Mouse (Mus musculus) heart, postnatal 25 days (tissue): ENCODE results near the gene Ptpn5. TPM values are rescaled to one million over a fixed set of nuclear protein-coding genes. Genes with fewer than 3 reads are reported as not detected.

ENCODE experiments used
- DNase-seq: peaks from one replicate; pipeline ENCODE4 v3.0.0; 2022; ENCODE audit warnings: low spot score
- intact Hi-C: fragments of 180-260 bp; cut with DNase I; formaldehyde crosslinking; loops from one replicate; pipeline ENCODE4 v1.15.1; 2025
- total RNA-seq, 2 experiments: library from RNA; stranded (reverse); gene quantifications; 2 replicates each; pipeline ENCODE4 v1.2.3; 2021

The Ptpn5 gene
- total RNA-seq, result not detected

GRCm38 (mm10) chr7:47133331-47133730 lies at the start of gene Ptpn5:
TSS of gene Ptpn5 (minus strand) at chr7:47133684.
- intact Hi-C loops, result no loop called here
- no peak for DNase-seq

- DNase-seq, result no peak
- intact Hi-C loops, result no loop called here
Measured at GRCm38 (mm10) chr7:47170814-47171213, 37.3 kb upstream of the Ptpn5 start.

- no peak for DNase-seq
- intact Hi-C loops, result no loop called here
Measured at GRCm38 (mm10) chr7:47165028-47165427, 31.5 kb upstream of the Ptpn5 start.

DNA sequence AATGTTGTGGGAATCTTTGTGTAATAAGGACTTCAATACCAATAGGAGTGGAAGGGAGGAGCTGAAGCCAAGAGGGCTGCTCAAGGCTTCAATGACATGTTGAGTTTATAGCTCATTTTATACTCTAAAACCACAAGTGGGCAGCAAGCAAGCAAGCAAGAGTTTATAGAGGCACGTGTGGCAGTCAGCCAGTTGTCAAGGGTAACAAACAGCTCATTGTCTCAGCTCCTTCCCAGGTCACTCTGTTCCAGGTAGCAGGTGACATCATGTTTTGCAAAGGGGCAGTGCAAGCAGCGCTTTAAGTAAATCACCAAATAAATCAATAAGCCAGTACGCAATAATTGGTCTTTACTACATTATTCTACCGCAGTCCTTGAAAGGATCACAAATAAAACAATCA lies 29.7 kb upstream of the Ptpn5 start:
- DNase-seq, result no peak
- intact Hi-C loops, result no loop called here

DNA sequence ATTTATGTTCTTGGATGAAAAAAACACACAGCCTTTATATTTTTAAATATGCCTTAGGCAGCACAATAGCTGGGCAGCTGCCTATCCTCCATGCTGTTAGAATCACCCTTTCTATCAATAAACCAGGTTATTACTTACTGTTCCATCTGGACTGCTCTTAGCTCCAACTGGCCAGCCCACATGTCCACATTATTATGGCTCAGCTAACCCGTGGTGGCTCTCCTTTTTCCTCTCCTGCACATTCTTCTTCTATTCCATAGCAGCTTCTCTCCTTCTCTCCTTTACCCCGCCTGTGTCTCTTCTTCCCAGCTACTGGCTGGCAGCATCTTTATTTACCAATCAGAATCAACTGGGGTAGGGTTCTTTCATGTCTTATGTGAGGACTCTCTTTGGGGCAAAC lies 25.0 kb upstream of the Ptpn5 start:
- no peak for DNase-seq
- intact Hi-C loops, result no loop called here

GRCm38 (mm10) chr7:47157743-47158142 lies 24.3 kb upstream of the Ptpn5 start:
- intact Hi-C loops, result no loop called here
- no peak for DNase-seq

- no peak for DNase-seq
- intact Hi-C loops, result no loop called here
Measured at GRCm38 (mm10) chr7:47155849-47156248, 22.4 kb upstream of the Ptpn5 start.

- no peak for DNase-seq
- intact Hi-C loops, result no loop called here
Measured at GRCm38 (mm10) chr7:47155396-47155795, 21.9 kb upstream of the Ptpn5 start.

DNA sequence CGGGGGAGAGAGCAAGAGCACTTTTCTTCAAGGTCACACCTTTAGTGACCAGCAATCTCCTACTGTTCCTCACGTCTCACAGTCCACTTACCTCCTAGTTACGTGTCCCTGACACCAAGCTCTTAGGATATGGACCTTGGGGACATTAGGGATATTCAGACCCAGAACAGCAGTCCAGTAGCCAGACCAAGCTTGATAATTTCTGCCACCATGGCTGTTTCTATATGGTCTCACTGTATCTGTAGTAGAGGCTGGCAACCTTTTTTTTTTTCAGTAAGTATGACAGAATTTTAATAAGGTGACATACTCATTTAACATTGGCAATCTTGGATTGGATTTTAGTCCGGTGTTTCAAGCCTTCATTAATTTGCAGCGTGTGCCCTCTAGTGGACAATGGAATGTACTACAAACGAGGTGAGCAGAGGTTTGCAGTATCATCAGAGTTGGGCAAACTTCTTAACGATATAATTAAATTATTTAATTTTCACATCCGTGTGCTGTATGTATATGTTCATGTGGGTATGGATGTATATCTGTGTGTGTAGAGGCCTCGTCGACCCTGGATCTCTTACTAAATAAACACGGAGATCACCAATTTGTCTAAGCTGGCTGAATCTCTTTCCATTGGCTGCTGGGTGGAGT lies 17.1 kb upstream of the Ptpn5 start:
- intact Hi-C loops, result loop anchor here (1.0 to 5.0 kb wide), 4 partner anchors 70 to 213 kb away; no protein-coding TSS in a partner anchor
- DNase-seq, result no peak

- intact Hi-C loops, result no loop called here
- DNase-seq, result no peak
Measured at GRCm38 (mm10) chr7:47148298-47148697, 14.8 kb upstream of the Ptpn5 start.

- intact Hi-C loops, result no loop called here
- DNase-seq, result no peak
Measured at GRCm38 (mm10) chr7:47146034-47146812, 12.7 kb upstream of the Ptpn5 start.

- intact Hi-C loops, result no loop called here
Measured at GRCm38 (mm10) chr7:47144299-47144698, 10.8 kb upstream of the Ptpn5 start.

GRCm38 (mm10) chr7:47139823-47140325 lies 6.4 kb upstream of the Ptpn5 start:
- intact Hi-C loops, result no loop called here
- no peak for DNase-seq

More at GRCm38 (mm10) chr7:47144299-47144698, 10.8 kb upstream of the Ptpn5 start:
- DNase-seq, result no peak

- intact Hi-C loops, result no loop called here
- no peak for DNase-seq
Measured at GRCm38 (mm10) chr7:47134570-47134969, 1.1 kb upstream of the Ptpn5 start.

- DNase-seq, result no peak
- intact Hi-C loops, result no loop called here
Measured at GRCm38 (mm10) chr7:47132931-47133260, 588 bp downstream of the Ptpn5 start.

- no peak for DNase-seq
- intact Hi-C loops, result no loop called here
Measured at GRCm38 (mm10) chr7:47132180-47132930, 1.1 kb downstream of the Ptpn5 start.

DNA sequence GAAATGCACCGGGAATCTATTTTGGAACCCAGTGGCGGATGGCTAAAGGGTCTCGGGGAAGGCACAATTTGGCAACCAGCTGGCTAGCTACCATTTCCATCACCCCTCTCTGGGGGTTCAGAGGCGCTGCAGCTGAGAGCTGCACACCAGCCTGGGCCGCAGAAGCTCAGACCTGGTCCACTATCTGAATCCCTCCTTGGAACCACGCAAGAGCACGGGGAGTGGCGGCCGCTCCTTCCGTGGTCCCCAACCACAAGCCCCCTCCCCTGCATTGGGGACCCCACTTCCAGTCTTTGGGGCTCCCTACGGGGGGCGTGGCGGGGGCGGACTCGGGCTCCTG lies 1.7 kb downstream of the Ptpn5 start:
- no peak for DNase-seq
- intact Hi-C loops, result no loop called here

DNA sequence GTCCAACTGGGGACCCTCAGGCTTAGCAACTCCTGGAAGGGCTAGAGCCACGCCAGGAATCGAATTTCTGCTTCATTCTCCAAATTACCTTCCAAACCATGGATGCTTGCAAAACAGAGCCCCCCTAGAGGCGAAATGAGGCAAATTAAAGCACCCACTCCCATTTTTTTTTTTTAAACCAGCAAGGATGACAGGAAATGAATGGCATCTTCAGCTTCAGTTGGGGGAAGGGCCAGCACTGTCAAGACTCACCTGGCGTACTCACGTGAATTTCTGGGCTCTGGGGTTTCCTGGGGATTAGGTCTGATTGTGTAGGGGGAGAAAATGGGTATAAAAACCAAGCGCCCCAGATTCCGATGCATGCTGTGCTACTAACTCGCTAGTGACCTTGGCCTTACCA lies 2.2 kb downstream of the Ptpn5 start:
- intact Hi-C loops, result no loop called here
- DNase-seq, result no peak

- no peak for DNase-seq
- intact Hi-C loops, result no loop called here
Measured at GRCm38 (mm10) chr7:47122026-47122425, 11.5 kb downstream of the Ptpn5 start.

DNA sequence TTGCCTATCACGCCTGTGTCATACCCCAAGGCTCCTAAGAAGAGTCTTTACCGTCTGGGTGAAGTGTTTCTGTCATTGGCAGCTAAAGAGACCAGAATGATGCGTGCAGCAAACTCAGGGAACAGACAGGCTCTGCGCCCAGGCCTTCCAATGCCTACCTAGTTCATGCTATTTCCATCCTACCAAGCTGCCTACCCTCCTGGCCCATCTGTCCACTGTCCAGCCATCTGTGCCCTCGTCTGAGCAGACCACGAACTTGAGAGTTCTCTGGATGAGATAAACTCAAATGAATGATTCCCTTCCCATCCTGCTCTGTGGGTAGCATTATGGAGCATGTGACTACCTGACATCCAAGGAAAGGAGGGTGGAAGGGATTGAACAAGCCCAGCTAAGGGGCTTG lies 16.8 kb downstream of the Ptpn5 start:
- DNase-seq, result no peak

GRCm38 (mm10) chr7:47115491-47115890 lies 18.0 kb downstream of the Ptpn5 start:
- no peak for DNase-seq
- intact Hi-C loops, result no loop called here

More for the DNA sequence above, 16.8 kb downstream of the Ptpn5 start:
- intact Hi-C loops, result no loop called here
